In genomic region chr19:6912205-6912970, GRCm38 (mm10) we compare ENCODE assay signal across 22 mouse cellular contexts. TPM values are rescaled to one million over a fixed set of nuclear protein-coding genes. Genes with fewer than 3 reads are reported as not detected.
DNase-seq lines count a peak whose midpoint lies in the region; ATAC-seq and TF ChIP-seq lines count a peak whose summit lies in the region.
"Had no signal": no experiment of that assay in that cellular context is flagged by ENCODE, and none has a peak within 500 bp of the region (broad histone marks: within the 10 kb centered on the region; RNA-seq: fewer than 3 reads in every experiment).

No protein-coding gene starts in this region.

- H3K4me2 ChIP-seq in forebrain, embryonic 11.5 days (ENCODE audit: low read depth, low read length, severe bottlenecking), result no peak overlapping the region
- no peak overlapping the region for H3K4me2 ChIP-seq in forebrain, embryonic 16.5 days (ENCODE audit: low read length)
- no peak overlapping the region for H3K4me2 ChIP-seq in lung, embryonic 14.5 days
- H3K4me2 ChIP-seq in limb, embryonic 12.5 days, result peak overlapping the region; percentile 23
- H3K4me2 ChIP-seq: midbrain, embryonic 11.5 days had no signal

- DNase-seq in adrenal gland, adult (ENCODE audit: inconsistent age in 2 of 2, low spot score in 1 of 2), result peak; percentile 19 to 46
- DNase-seq in adrenal gland, postnatal 36 days, result no peak
- DNase-seq in forebrain, embryonic 11.5 days (ENCODE audit: low spot score), result peak; percentile 52
- no peak for DNase-seq in lung, embryonic 14.5 days
- no peak for DNase-seq in lung, postnatal 4 days
- DNase-seq in gastrocnemius, postnatal 4 days (ENCODE audit: low spot score in 2 of 2), result no peak
- DNase-seq: adrenal gland, adult 2 months; forebrain, postnatal 0 days; heart, postnatal 4 days; kidney, adult 18-20 months; kidney, postnatal 10 days; lung, postnatal 14 days; spleen, adult 18-20 months; thymus, postnatal 25 days had no signal

- no peak overlapping the region for H3K4me3 ChIP-seq in forebrain, embryonic 11.5 days (ENCODE audit: low read depth, low read length)
- H3K4me3 ChIP-seq in forebrain, embryonic 16.5 days (replicated peaks; ENCODE audit: low read length), result no peak overlapping the region
- 0 out of 2 replicates have a peak overlapping the region, but pooled peaks have one; percentile 3 for H3K4me3 ChIP-seq in lung, embryonic 14.5 days (ENCODE audit: low read depth, low read length)
- H3K4me3 ChIP-seq in limb, embryonic 12.5 days (replicated peaks), result no peak overlapping the region
- H3K4me3 ChIP-seq: liver, embryonic 15.5 days had no signal

- WGBS in forebrain, embryonic 11.5 days, result 92% methylated on average over 15 of the region's 15 CpGs
- WGBS in forebrain, embryonic 16.5 days, result 93% methylated on average over 15 of the region's 15 CpGs
- 89% methylated on average over 15 of the region's 15 CpGs for WGBS in lung, embryonic 14.5 days
- WGBS in limb, embryonic 12.5 days, result 93% methylated on average over 15 of the region's 15 CpGs

- peaks cover 15% of the 10 kb centered on the region for H3K4me1 ChIP-seq in forebrain, embryonic 11.5 days (replicated peaks; ENCODE audit: control insufficient read depth, insufficient read depth, low read length)
- H3K4me1 ChIP-seq in forebrain, embryonic 16.5 days (replicated peaks; ENCODE audit: control insufficient read depth, insufficient read depth, low read length), result peaks cover 23% of the 10 kb centered on the region
- H3K4me1 ChIP-seq in lung, embryonic 14.5 days (ENCODE audit: insufficient read depth), result no peaks in the 10 kb centered on the region
- H3K4me1 ChIP-seq in limb, embryonic 12.5 days (replicated peaks), result peaks cover 20% of the 10 kb centered on the region

- H3K36me3 ChIP-seq in forebrain, embryonic 11.5 days (ENCODE audit: control insufficient read depth, insufficient read depth, low read length), result peaks cover 7% of the 10 kb centered on the region; the same call in 1 of the 2 replicates
- H3K36me3 ChIP-seq in forebrain, embryonic 16.5 days (ENCODE audit: control insufficient read depth, insufficient read depth), result peaks cover 15% of the 10 kb centered on the region; the same call in 1 of the 2 replicates
- peaks cover 27% of the 10 kb centered on the region for H3K36me3 ChIP-seq in lung, embryonic 14.5 days (ENCODE audit: insufficient read depth)
- peaks cover 32% of the 10 kb centered on the region for H3K36me3 ChIP-seq in limb, embryonic 12.5 days

- no peak overlapping the region for H3K27ac ChIP-seq in forebrain, embryonic 11.5 days (ENCODE audit: low read depth, low read length)
- no peak overlapping the region for H3K27ac ChIP-seq in forebrain, embryonic 16.5 days (ENCODE audit: low read length)
- H3K27ac ChIP-seq in lung, embryonic 14.5 days (ENCODE audit: low read depth), result no peak overlapping the region
- no peak overlapping the region for H3K27ac ChIP-seq in limb, embryonic 12.5 days
- H3K27ac ChIP-seq: liver, embryonic 15.5 days had no signal

- no peaks in the 10 kb centered on the region for H3K9me3 ChIP-seq in forebrain, embryonic 11.5 days (ENCODE audit: control insufficient read depth, low read length)
- H3K9me3 ChIP-seq in forebrain, embryonic 16.5 days (ENCODE audit: control insufficient read depth, low read length), result no peaks in the 10 kb centered on the region
- H3K9me3 ChIP-seq in lung, embryonic 14.5 days (ENCODE audit: low read depth, low read length), result no peaks in the 10 kb centered on the region
- no peaks in the 10 kb centered on the region for H3K9me3 ChIP-seq in limb, embryonic 12.5 days
- H3K9me3 ChIP-seq: liver, embryonic 15.5 days had no signal

- no peak for TF ChIP-seq CTCF in lung, embryonic 14.5 days (IDR thresholded peaks at IDR 0.05; ENCODE audit: low read depth)

- no peak overlapping the region for H3K9ac ChIP-seq in forebrain, embryonic 11.5 days (ENCODE audit: low read length)
- no peak overlapping the region for H3K9ac ChIP-seq in forebrain, embryonic 16.5 days (replicated peaks; ENCODE audit: low read depth, low read length)
- no peak overlapping the region for H3K9ac ChIP-seq in lung, embryonic 14.5 days
- H3K9ac ChIP-seq in limb, embryonic 12.5 days (replicated peaks), result no peak overlapping the region
- H3K9ac ChIP-seq: forebrain, postnatal 0 days; liver, embryonic 15.5 days had no signal

- H3K27me3 ChIP-seq in forebrain, embryonic 11.5 days (ENCODE audit: control insufficient read depth, insufficient read depth, low read length), result no peaks in the 10 kb centered on the region
- H3K27me3 ChIP-seq in forebrain, embryonic 16.5 days (replicated peaks; ENCODE audit: control insufficient read depth, insufficient read depth, low read length), result no peaks in the 10 kb centered on the region
- no peaks in the 10 kb centered on the region for H3K27me3 ChIP-seq in lung, embryonic 14.5 days (ENCODE audit: insufficient read depth, low read length)
- H3K27me3 ChIP-seq in limb, embryonic 12.5 days, result no peaks in the 10 kb centered on the region
- H3K27me3 ChIP-seq: liver, embryonic 15.5 days had no signal

- no peak for ATAC-seq in forebrain, embryonic 11.5 days (replicated peaks; ENCODE audit: low FRiP score)
- no peak for ATAC-seq in forebrain, embryonic 16.5 days
- no peak for ATAC-seq in lung, embryonic 14.5 days (ENCODE audit: insufficient read depth)
- ATAC-seq in limb, embryonic 12.5 days (ENCODE audit: insufficient number of reproducible peaks, insufficient read depth, low FRiP score, low TSS enrichment, low read depth), result no peak
- ATAC-seq: CD4-positive, CD25-positive, alpha-beta regulatory T cell, adult 4 months; forebrain, postnatal 0 days; hindbrain, embryonic 16.5 days had no signal

RNA-seq across cellular contexts. Expression of gene Prdx5, which starts 2.5 kb away (rescaled TPM):
- 100 to 1,000 TPM; 254 to 293 TPM for total RNA-seq in adrenal gland, postnatal 36 days (2021)
- polyA plus RNA-seq in forebrain, embryonic 11.5 days (2014; fragmentation: Nextera tagmentation; extraction: Ambion mirVana), result 105 and 106 TPM in 2 replicates
- 244 and 272 TPM in 2 replicates for polyA plus RNA-seq in forebrain, embryonic 16.5 days (2015; fragmentation: Nextera tagmentation; extraction: Ambion mirVana)
- 151 and 153 TPM in 2 replicates for polyA plus RNA-seq in lung, embryonic 14.5 days (2014; fragmentation: Nextera tagmentation; extraction: Ambion mirVana)
- 158 and 164 TPM in 2 replicates for polyA plus RNA-seq in limb, embryonic 12.5 days (2016; fragmentation: Nextera tagmentation; extraction: Ambion mirVana)
- total RNA-seq in gastrocnemius, postnatal 4 days (2021), result 100 to 1,000 TPM; 137 to 142 TPM

RNA-seq across cellular contexts. Expression of gene Trmt112, which starts 2.9 kb away (rescaled TPM):
- total RNA-seq in adrenal gland, postnatal 36 days (2021), result 100 to 1,000 TPM in 1 of 2 experiments, 10 to 100 TPM in 1; 93.1 to 116 TPM
- 144 and 152 TPM in 2 replicates for polyA plus RNA-seq in forebrain, embryonic 11.5 days (2014; fragmentation: Nextera tagmentation; extraction: Ambion mirVana)
- 104 and 116 TPM in 2 replicates for polyA plus RNA-seq in forebrain, embryonic 16.5 days (2015; fragmentation: Nextera tagmentation; extraction: Ambion mirVana)
- polyA plus RNA-seq in lung, embryonic 14.5 days (2014; fragmentation: Nextera tagmentation; extraction: Ambion mirVana), result 151 and 155 TPM in 2 replicates
- polyA plus RNA-seq in limb, embryonic 12.5 days (2016; fragmentation: Nextera tagmentation; extraction: Ambion mirVana), result 165 and 167 TPM in 2 replicates
- total RNA-seq in gastrocnemius, postnatal 4 days (2021), result 10 to 100 TPM; 54.7 to 56.4 TPM

RNA-seq across cellular contexts. Expression of gene Esrra, which starts 9.2 kb away (rescaled TPM):
- 10 to 100 TPM; 33.6 to 50.9 TPM for total RNA-seq in adrenal gland, postnatal 36 days (2021)
- 5.4 TPM in 2 replicates for polyA plus RNA-seq in forebrain, embryonic 11.5 days (2014; fragmentation: Nextera tagmentation; extraction: Ambion mirVana)
- 16.1 and 18.8 TPM in 2 replicates for polyA plus RNA-seq in forebrain, embryonic 16.5 days (2015; fragmentation: Nextera tagmentation; extraction: Ambion mirVana)
- 3.1 and 4.2 TPM in 2 replicates for polyA plus RNA-seq in lung, embryonic 14.5 days (2014; fragmentation: Nextera tagmentation; extraction: Ambion mirVana)
- polyA plus RNA-seq in limb, embryonic 12.5 days (2016; fragmentation: Nextera tagmentation; extraction: Ambion mirVana), result 6.4 and 8.5 TPM in 2 replicates
- total RNA-seq in gastrocnemius, postnatal 4 days (2021), result 10 to 100 TPM; 44.1 to 44.7 TPM

RNA-seq across cellular contexts. Expression of gene Catsperz, which starts 12.8 kb away (rescaled TPM):
- total RNA-seq in adrenal gland, postnatal 36 days (2021), result not detected
- polyA plus RNA-seq in forebrain, embryonic 11.5 days (2014; fragmentation: Nextera tagmentation; extraction: Ambion mirVana), result not detected in 2 replicates
- polyA plus RNA-seq in forebrain, embryonic 16.5 days (2015; fragmentation: Nextera tagmentation; extraction: Ambion mirVana), result 0.37 and 0.89 TPM in 2 replicates
- polyA plus RNA-seq in lung, embryonic 14.5 days (2014; fragmentation: Nextera tagmentation; extraction: Ambion mirVana), result 2.2 and 2.3 TPM in 2 replicates
- polyA plus RNA-seq in limb, embryonic 12.5 days (2016; fragmentation: Nextera tagmentation; extraction: Ambion mirVana), result 1.0 TPM in 2 replicates
- not detected for total RNA-seq in gastrocnemius, postnatal 4 days (2021)
- total RNA-seq: gastrocnemius, adult 18-20 months; heart, postnatal 4 days had no signal
- polyA plus RNA-seq: adrenal gland, adult 2 months; CD4-positive, CD25-positive, alpha-beta regulatory T cell, adult 4 months; midbrain, embryonic 11.5 days had no signal

RNA-seq across cellular contexts. Expression of gene Kcnk4, which starts 21.9 kb away (rescaled TPM):
- under 1 TPM; 0.16 to 0.20 TPM for total RNA-seq in adrenal gland, postnatal 36 days (2021)
- not detected in 2 replicates for polyA plus RNA-seq in forebrain, embryonic 11.5 days (2014; fragmentation: Nextera tagmentation; extraction: Ambion mirVana)
- polyA plus RNA-seq in forebrain, embryonic 16.5 days (2015; fragmentation: Nextera tagmentation; extraction: Ambion mirVana), result 2.1 and 3.3 TPM in 2 replicates
- polyA plus RNA-seq in lung, embryonic 14.5 days (2014; fragmentation: Nextera tagmentation; extraction: Ambion mirVana), result 0.17 and 0.38 TPM in 2 replicates
- 0.40 and 0.60 TPM in 2 replicates for polyA plus RNA-seq in limb, embryonic 12.5 days (2016; fragmentation: Nextera tagmentation; extraction: Ambion mirVana)
- under 1 TPM in 1 of 2 experiments, not detected in 1; 0.39 TPM for total RNA-seq in gastrocnemius, postnatal 4 days (2021)
- total RNA-seq: gastrocnemius, adult 18-20 months; granulocyte monocyte progenitor cell, adult 5-6 weeks had no signal
- polyA plus RNA-seq: adrenal gland, adult 2 months; CD4-positive, CD25-positive, alpha-beta regulatory T cell, adult 4 months; midbrain, embryonic 11.5 days had no signal

Comparison
In these comparisons a context has a peak if more than half of its experiments do, and no peak if none do; other contexts are left out.
1. DNase-seq: peak in adrenal gland, adult (2 of 2) and forebrain, embryonic 11.5 days (single experiment); none in adrenal gland, postnatal 36 days (0 of 2), lung, embryonic 14.5 days (single experiment), lung, postnatal 4 days (0 of 2) and gastrocnemius, postnatal 4 days (0 of 2).